7 mouse cellular contexts compared by ENCODE assay signal in the genomic region with DNA sequence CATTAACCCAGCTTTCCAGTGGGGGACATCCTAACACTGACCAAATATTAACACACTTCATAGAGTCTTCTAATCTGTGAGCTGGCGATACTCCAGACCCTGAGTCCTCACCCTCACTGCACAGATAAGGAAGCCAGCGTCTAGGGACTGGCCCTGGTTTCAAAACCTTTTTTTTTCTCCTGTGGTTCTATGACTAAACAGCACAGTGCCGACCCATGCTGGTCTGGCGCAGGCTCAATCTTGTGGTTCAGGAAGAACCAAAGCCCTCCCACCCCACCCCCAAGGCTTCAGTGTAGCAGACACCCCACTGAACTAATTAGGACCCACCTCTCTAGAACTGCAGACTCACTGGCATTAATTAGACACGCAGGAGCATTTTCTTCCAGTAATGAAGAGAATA.
DNase-seq lines count a peak whose midpoint lies in the region; ATAC-seq and TF ChIP-seq lines count a peak whose summit lies in the region.

No protein-coding gene starts in this region.

- TF ChIP-seq CTCF in heart, postnatal 0 days (IDR thresholded peaks at IDR 0.05; ENCODE audit: low read depth) = no peak

- no peak for TF ChIP-seq EP300 in heart, postnatal 0 days (IDR thresholded peaks at IDR 0.05; ENCODE audit: low read depth)

- peak overlapping the region; percentile 46 for H3K27ac ChIP-seq in neural tube, embryonic 13.5 days (replicated peaks)
- no peak overlapping the region; the same call in 1 of the 2 replicates for H3K27ac ChIP-seq in heart, postnatal 0 days (ENCODE audit: low read depth)
- peak overlapping the region; percentile 48; the same call in 1 of the 2 replicates for H3K27ac ChIP-seq in stomach, embryonic 14.5 days (ENCODE audit: low read length)

- no peak overlapping the region for H3K4me3 ChIP-seq in neural tube, embryonic 13.5 days
- H3K4me3 ChIP-seq in heart, postnatal 0 days (ENCODE audit: low read depth, low read length) = no peak overlapping the region
- H3K4me3 ChIP-seq in stomach, embryonic 14.5 days (ENCODE audit: low read depth, low read length) = no peak overlapping the region

- H3K9me3 ChIP-seq in neural tube, embryonic 13.5 days = no peaks in the 10 kb centered on the region
- no peaks in the 10 kb centered on the region for H3K9me3 ChIP-seq in heart, postnatal 0 days (replicated peaks; ENCODE audit: control insufficient read depth, low read length)
- H3K9me3 ChIP-seq in stomach, embryonic 14.5 days (ENCODE audit: control insufficient read depth, low read depth, low read length) = no peaks in the 10 kb centered on the region

- H3K4me1 ChIP-seq in neural tube, embryonic 13.5 days (replicated peaks) = peaks cover 13% of the 10 kb centered on the region; the same call in 1 of the 2 replicates
- peaks cover 36% of the 10 kb centered on the region for H3K4me1 ChIP-seq in heart, postnatal 0 days (ENCODE audit: control insufficient read depth, insufficient read depth)
- H3K4me1 ChIP-seq in stomach, embryonic 14.5 days (ENCODE audit: control insufficient read depth, insufficient read depth, low read length) = peaks cover 13% of the 10 kb centered on the region; the same call in 1 of the 2 replicates

- WGBS in neural tube, embryonic 13.5 days = 62% methylated on average over 5 of the region's 5 CpGs
- WGBS in heart, postnatal 0 days = 20% methylated on average over 5 of the region's 5 CpGs
- 63% methylated on average over 5 of the region's 5 CpGs for WGBS in stomach, embryonic 14.5 days

- H3K9ac ChIP-seq in neural tube, embryonic 13.5 days = no peak overlapping the region
- H3K9ac ChIP-seq in heart, postnatal 0 days (replicated peaks; ENCODE audit: low read depth, low read length) = peak overlapping the region; percentile 20; the same call in 1 of the 2 replicates
- H3K9ac ChIP-seq in stomach, embryonic 14.5 days (replicated peaks; ENCODE audit: low read depth, low read length) = no peak overlapping the region

- DNase-seq in neural tube, embryonic 10.5 days (ENCODE audit: extremely low spot score, low spot score) = no peak
- peak; percentile 52 to 62 for DNase-seq in adrenal gland, postnatal 36 days
- DNase-seq in heart, postnatal 0 days (ENCODE audit: low spot score) = no peak
- no peak for DNase-seq in cerebellum, adult 11 months
- no peak for DNase-seq in frontal cortex, postnatal 25 days (ENCODE audit: low spot score in 2 of 2)

- ATAC-seq in neural tube, embryonic 13.5 days (ENCODE audit: low read depth) = peak; percentile 40; the same call in 1 of the 2 replicates
- peak; percentile 35; the same call in 1 of the 2 replicates for ATAC-seq in heart, postnatal 0 days (ENCODE audit: insufficient read depth, low read depth)
- no peak for ATAC-seq in stomach, embryonic 14.5 days (ENCODE audit: insufficient number of reproducible peaks, insufficient read depth, low FRiP score, low read depth)

- H3K4me2 ChIP-seq in neural tube, embryonic 13.5 days = no peak overlapping the region
- H3K4me2 ChIP-seq in heart, postnatal 0 days (ENCODE audit: low read depth, low read length) = no peak overlapping the region
- no peak overlapping the region for H3K4me2 ChIP-seq in stomach, embryonic 14.5 days (replicated peaks; ENCODE audit: low read depth, low read length)

- H3K27me3 ChIP-seq in neural tube, embryonic 13.5 days = no peaks in the 10 kb centered on the region
- no peaks in the 10 kb centered on the region for H3K27me3 ChIP-seq in heart, postnatal 0 days (ENCODE audit: control insufficient read depth, insufficient read depth, low read length)
- H3K27me3 ChIP-seq in stomach, embryonic 14.5 days (ENCODE audit: control insufficient read depth, insufficient read depth, low read length) = no peaks in the 10 kb centered on the region

- H3K36me3 ChIP-seq in neural tube, embryonic 13.5 days = no peaks in the 10 kb centered on the region
- no peaks in the 10 kb centered on the region for H3K36me3 ChIP-seq in heart, postnatal 0 days (replicated peaks; ENCODE audit: control insufficient read depth, insufficient read depth, low read length)
- H3K36me3 ChIP-seq in stomach, embryonic 14.5 days (ENCODE audit: control insufficient read depth, insufficient read depth, low read length) = no peaks in the 10 kb centered on the region

Comparison
In these comparisons a context has a peak if more than half of its experiments do, and no peak if none do; other contexts are left out.
1. DNase-seq: peak in adrenal gland, postnatal 36 days (2 of 2); none in neural tube, embryonic 10.5 days (single experiment), heart, postnatal 0 days (single experiment), cerebellum, adult 11 months (single experiment) and frontal cortex, postnatal 25 days (0 of 2).